Mouse (Mus musculus): ENCODE results near the gene Sult2a3. TPM values are rescaled to one million over a fixed set of nuclear protein-coding genes. Genes with fewer than 3 reads are reported as not detected.

The Sult2a3 gene
- not detected in 2 replicates for polyA plus RNA-seq (2012; rRNA removed; ENCODE audit: low replicate concordance)

DNA sequence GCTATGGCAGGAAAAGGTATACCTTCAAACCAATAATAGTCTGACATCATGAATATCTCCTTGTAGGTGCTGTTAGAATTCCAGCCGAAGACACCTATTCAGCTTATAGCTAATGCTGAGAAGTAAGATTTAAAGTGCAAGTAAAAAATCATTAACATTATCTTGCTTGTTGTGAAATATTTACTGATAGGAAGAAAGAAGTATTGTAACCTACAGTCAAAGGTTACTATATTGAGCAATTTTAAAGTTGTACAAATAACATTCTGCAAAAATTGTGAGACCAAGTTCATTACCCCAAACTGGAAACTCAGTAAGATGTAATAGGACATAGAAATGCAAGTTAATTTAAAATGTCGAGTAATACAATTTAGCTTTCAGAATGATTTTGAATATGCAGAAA is at the start of gene Sult2a3:
Gene Sult2a3 (minus strand): TSS at position 101 of the 400 bp plus-strand sequence.

Other genes with a start within 250 kb of the Sult2a3 start
- gene Sult2a4, start 133.4 kb downstream of the Sult2a3 start, polyA plus RNA-seq (2012; rRNA removed; ENCODE audit: low replicate concordance), result not detected in 2 replicates
- gene Sult2a6, start 131.8 kb upstream of the Sult2a3 start, polyA plus RNA-seq (2012; rRNA removed; ENCODE audit: low replicate concordance), result not detected in 2 replicates
- gene Obox8, start 210.5 kb upstream of the Sult2a3 start, polyA plus RNA-seq (2012; rRNA removed; ENCODE audit: low replicate concordance), result not detected in 2 replicates